14 mouse cellular contexts compared by ENCODE assay signal in the genomic region with DNA sequence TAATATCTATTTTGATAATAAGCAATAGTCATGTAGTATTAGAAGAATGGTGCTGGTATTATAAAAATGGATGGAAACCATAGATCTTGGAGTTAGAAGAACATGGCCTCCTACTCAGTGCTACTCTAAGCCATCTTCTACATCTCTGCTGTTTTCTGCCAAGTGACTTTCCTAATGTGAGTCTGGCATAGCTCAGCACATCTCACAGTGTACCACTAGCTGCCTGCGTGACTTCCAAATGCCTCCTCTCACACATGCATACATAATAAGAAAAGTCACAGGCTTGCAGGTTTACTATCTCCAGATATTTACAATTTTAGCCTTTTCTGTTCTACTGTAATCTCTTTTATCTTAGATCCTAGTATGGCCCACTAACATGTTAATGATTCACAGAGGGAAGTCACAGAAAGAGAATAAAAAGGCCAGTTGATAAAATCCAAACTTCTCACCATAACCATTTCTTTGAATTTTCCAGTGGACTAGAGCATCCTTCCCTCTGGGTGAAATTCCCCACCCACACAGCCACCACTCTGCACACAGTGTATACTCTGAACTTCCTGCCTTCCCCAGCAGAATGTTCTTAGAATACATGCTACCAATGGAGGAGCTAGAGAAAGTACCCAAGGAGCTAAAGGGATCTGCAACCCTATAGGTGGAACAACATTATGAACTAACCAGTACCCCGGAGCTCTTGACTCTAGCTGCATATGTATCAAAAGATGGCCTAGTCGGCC.
DNase-seq lines count a peak whose midpoint lies in the region.
"Had no signal": no experiment of that assay in that cellular context is flagged by ENCODE, and none has a peak within 500 bp of the region (broad histone marks: within the 10 kb centered on the region; RNA-seq: fewer than 3 reads in every experiment).

No protein-coding gene starts in this region.

- intact Hi-C loops in heart, postnatal 14 days (cut with DNase I): no loop called here
- intact Hi-C loops in left cerebral cortex, postnatal 10 days (cut with DNase I): no loop called here

- peak; percentile 28 for DNase-seq in heart, adult 11 months
- no peak for DNase-seq in heart, postnatal 14 days
- peak; percentile 12 for DNase-seq in right cerebral cortex, adult 18-20 months
- no peak for DNase-seq in right cerebral cortex, postnatal 4 days
- peak; percentile 23 for DNase-seq in telencephalon, adult 2 months (ENCODE audit: low read depth, low spot score)
- DNase-seq in left cerebral cortex, postnatal 10 days (ENCODE audit: extremely low spot score in 1 of 2, low spot score in 2 of 2): no peak
- DNase-seq: adrenal gland, adult 2 months; adrenal gland, postnatal 10 days; adrenal gland, postnatal 25 days; cerebellum, adult 11-12 months; cerebellum, adult 2 months; cerebellum, adult 9-10 months; cerebellum, postnatal 10 days; cerebellum, postnatal 25 days had no signal

Comparison
In these comparisons a context has a peak if more than half of its experiments do, and no peak if none do; other contexts are left out.
1. DNase-seq: peak in heart, adult 11 months (single experiment), right cerebral cortex, adult 18-20 months (single experiment) and telencephalon, adult 2 months (single experiment); none in heart, postnatal 14 days (0 of 2), right cerebral cortex, postnatal 4 days (single experiment) and left cerebral cortex, postnatal 10 days (0 of 2).